Mouse (Mus musculus): ENCODE data around the gene Ikzf4. TPM values are rescaled to one million over a fixed set of nuclear protein-coding genes. Genes with fewer than 3 reads are reported as not detected.

Gene Ikzf4
- total and polyA plus RNA-seq, 3 experiments, result 0.03 TPM; not detected in 2

DNA sequence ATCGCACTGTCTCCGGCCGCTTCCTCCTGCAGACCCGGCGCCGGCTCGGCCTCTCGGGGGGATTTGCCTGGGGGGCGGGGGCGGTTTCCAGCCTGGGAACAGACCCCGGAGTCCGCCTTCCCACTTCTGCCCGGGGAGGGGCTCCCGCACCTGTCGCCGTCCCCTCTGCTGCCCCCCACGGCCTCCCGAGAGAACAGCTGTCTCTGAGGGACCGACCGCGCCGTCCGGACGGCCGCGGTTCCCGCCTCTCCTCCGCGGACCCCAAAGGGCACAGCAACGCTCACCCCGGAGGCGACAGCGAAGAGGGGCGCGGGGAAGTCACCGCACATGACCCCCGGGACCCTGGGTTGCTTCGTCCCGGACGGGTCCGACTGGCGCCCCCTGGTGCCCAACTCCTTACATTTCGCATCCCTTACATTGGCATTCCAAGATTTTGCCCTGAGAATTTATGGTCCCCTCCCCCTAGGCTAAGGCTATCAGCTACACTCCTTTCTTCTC, 55.5 kb downstream of the Ikzf4 start (continued):
- TF ChIP-seq MAZ (IDR thresholded peaks at IDR 0.05; ENCODE audit: low read depth, low read length) (peak; percentile 78), CTCF (IDR thresholded peaks at IDR 0.05 in 2 of 3, conservative IDR thresholded peaks at IDR 0.05 in 1 of 3; ENCODE audit: control insufficient read depth in 1 of 3, insufficient read depth in 1 of 3, low read depth in 2 of 3, low read length in 3 of 3, poor library complexity in 1 of 3, severe bottlenecking in 1 of 3) (peak; percentile 75 to 86 (median 76)), CHD2 (IDR thresholded peaks at IDR 0.05; ENCODE audit: low read length) (no peak), MEF2A (IDR thresholded peaks at IDR 0.05; ENCODE audit: extremely low read depth, insufficient replicate concordance, low read depth, low read length, poor library complexity, severe bottlenecking) (no peak), ZNF384 (IDR thresholded peaks at IDR 0.05; ENCODE audit: low read depth, low read length) (peak; percentile 46), GABPA (IDR thresholded peaks at IDR 0.05; ENCODE audit: low read depth, low read length) (no peak)

DNA sequence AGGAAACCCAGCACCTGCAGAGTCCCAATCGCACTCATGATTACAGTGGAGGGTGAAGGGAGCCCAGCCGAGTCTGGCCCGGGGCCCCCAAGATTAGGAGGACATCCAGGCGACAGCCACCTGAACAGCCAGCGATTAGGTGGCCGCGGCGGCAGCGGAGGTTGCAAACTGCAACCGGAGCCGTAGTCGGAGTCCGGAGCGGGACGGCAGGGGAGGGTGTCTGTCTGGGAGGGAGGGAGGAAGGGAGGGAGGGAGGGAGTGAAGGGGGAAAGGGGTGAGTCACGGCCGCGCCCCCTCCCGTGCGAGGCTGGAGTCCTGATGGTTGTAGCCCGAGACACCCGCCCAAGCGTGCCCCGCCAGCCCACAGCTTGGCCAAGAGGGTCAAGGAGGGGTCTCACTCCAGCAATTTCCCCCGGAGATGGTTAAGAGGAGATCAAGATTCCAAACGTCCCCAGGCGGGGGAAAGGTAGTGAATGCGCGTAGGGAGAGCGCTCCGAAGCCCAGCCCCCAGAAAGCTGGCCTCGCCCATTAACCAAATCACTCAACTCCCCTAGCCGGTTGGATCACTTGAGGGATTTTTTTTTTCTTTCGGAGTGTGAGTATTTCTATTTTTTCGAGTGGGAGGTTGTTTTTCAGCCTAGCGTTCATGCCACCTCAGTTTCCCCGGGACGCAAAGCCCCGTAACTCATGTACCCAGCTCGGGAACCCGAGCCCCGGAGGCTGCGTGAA, 56.2 kb downstream of the Ikzf4 start, which contains the start of gene Erbb3:
Gene Erbb3, minus strand, starts transcription at position 189 of the 729 bp plus-strand sequence.
- Histone ChIP-seq H3K36me3 (ENCODE audit: control insufficient read depth in 1 of 2, insufficient read depth in 2 of 2, low read length in 2 of 2) (peaks cover 0 to 18% of the 10 kb centered on the region in 2 experiments; a peak in 2 of 4 replicates), H3K9ac (ENCODE audit: control insufficient read depth, low read depth, low read length, poor library complexity, severe bottlenecking) (peak within 1 kb of the TSS; percentile 54), H3K4me1 (ENCODE audit: control insufficient read depth in 1 of 2, insufficient read depth in 2 of 2, low read length in 2 of 2) (peaks cover 12 to 23% of the 10 kb centered on the region in 2 experiments), H3K9me3 (replicated peaks; ENCODE audit: insufficient read depth, low read length) (no peaks in the 10 kb centered on the region), H3K4me3 (ENCODE audit: control insufficient read depth in 1 of 2, insufficient read depth in 1 of 2, low read depth in 2 of 2, low read length in 2 of 2) (peak within 1 kb of the TSS; percentile 67 to 97), H3K27ac (ENCODE audit: control insufficient read depth, low read depth, low read length) (no peak within 1 kb of the TSS), H3K79me2 (ENCODE audit: control insufficient read depth, insufficient read depth, low read length, poor library complexity) (no peaks in the 10 kb centered on the region), H3K27me3 (ENCODE audit: control insufficient read depth in 1 of 2, insufficient read depth in 2 of 2, low read length in 2 of 2) (peaks cover 2% of the 10 kb centered on the region in 2 experiments)
- no peak for TF ChIP-seq NELFE (IDR thresholded peaks at IDR 0.05; ENCODE audit: low read depth, low read length)
- no peak for TF ChIP-seq NRF1 (IDR thresholded peaks at IDR 0.05; ENCODE audit: insufficient read depth, low read depth, low read length, poor library complexity, severe bottlenecking)
- peak; percentile 3; the same call in 1 of the 2 replicates for TF ChIP-seq HCFC1 (IDR thresholded peaks at IDR 0.05; ENCODE audit: low read depth, low read length)
- peak; percentile 54; the same call in 1 of the 2 replicates for TF ChIP-seq ZNF384 (IDR thresholded peaks at IDR 0.05; ENCODE audit: low read depth, low read length)
- DNase-seq (ENCODE audit: low read depth, low spot score), result peak; percentile 68

GRCm38 (mm10) chr10:128588775-128589463, 56.9 kb downstream of the Ikzf4 start:
- no peaks in the 10 kb centered on the region for H3K9me3 ChIP-seq (replicated peaks; ENCODE audit: insufficient read depth, low read length)
- no peak overlapping the region for H3K27ac ChIP-seq (ENCODE audit: control insufficient read depth, low read depth, low read length)
- peak overlapping the region; percentile 38; the same call in 1 of the 2 replicates for H3K9ac ChIP-seq (ENCODE audit: control insufficient read depth, low read depth, low read length, poor library complexity, severe bottlenecking)
- H3K79me2 ChIP-seq (ENCODE audit: control insufficient read depth, insufficient read depth, low read length, poor library complexity), result no peaks in the 10 kb centered on the region
- peaks cover 12 to 23% of the 10 kb centered on the region in 2 experiments for H3K4me1 ChIP-seq (ENCODE audit: control insufficient read depth in 1 of 2, insufficient read depth in 2 of 2, low read length in 2 of 2)
- TF ChIP-seq MAFK (IDR thresholded peaks at IDR 0.05; ENCODE audit: borderline replicate concordance, low read depth, low read length), result no peak
- no peak for TF ChIP-seq JUND (IDR thresholded peaks at IDR 0.05; ENCODE audit: low read depth, low read length)
- no peak for TF ChIP-seq CTCF (IDR thresholded peaks at IDR 0.05 in 2 of 3, conservative IDR thresholded peaks at IDR 0.05 in 1 of 3; ENCODE audit: control insufficient read depth in 1 of 3, insufficient read depth in 1 of 3, low read depth in 2 of 3, low read length in 3 of 3, poor library complexity in 1 of 3, severe bottlenecking in 1 of 3)
- TF ChIP-seq GABPA (IDR thresholded peaks at IDR 0.05; ENCODE audit: low read depth, low read length), result no peak
- no peak for TF ChIP-seq TBP (IDR thresholded peaks at IDR 0.05; ENCODE audit: low read depth, low read length)
- no peak for TF ChIP-seq POLR2AphosphoS5 (IDR thresholded peaks at IDR 0.05; ENCODE audit: borderline replicate concordance, low read depth, low read length)
- no peak for TF ChIP-seq E2F4 (IDR thresholded peaks at IDR 0.05; ENCODE audit: borderline replicate concordance, low read depth, low read length)
- peak overlapping the region; percentile 67 to 97 for H3K4me3 ChIP-seq (ENCODE audit: control insufficient read depth in 1 of 2, insufficient read depth in 1 of 2, low read depth in 2 of 2, low read length in 2 of 2)
- peaks cover 2 to 6% of the 10 kb centered on the region in 2 experiments for H3K27me3 ChIP-seq (ENCODE audit: control insufficient read depth in 1 of 2, insufficient read depth in 2 of 2, low read length in 2 of 2)
- DNase-seq (ENCODE audit: low read depth, low spot score), result no peak
- peaks cover 0 to 18% of the 10 kb centered on the region in 2 experiments; a peak in 2 of 4 replicates for H3K36me3 ChIP-seq (ENCODE audit: control insufficient read depth in 1 of 2, insufficient read depth in 2 of 2, low read length in 2 of 2)
